Mouse (Mus musculus) C2C12 (cell line): Measurements from ENCODE around the gene Klhdc2.

ENCODE experiments used
- CTCF ChIP-seq: IDR thresholded peaks from one replicate; pipeline ENCODE4 v1.5.1; 2011; ENCODE audit not compliant: control insufficient read depth, insufficient read depth, insufficient read length
- FOSL1 ChIP-seq: IDR thresholded peaks from one replicate; pipeline ENCODE4 v1.8.0; 2011; ENCODE audit warnings: mild to moderate bottlenecking, low read length; ENCODE audit not compliant: poor library complexity, insufficient read depth, severe bottlenecking
- MAX ChIP-seq: IDR thresholded peaks from one replicate; pipeline ENCODE4 v1.6.1; 2011; ENCODE audit warnings: mild to moderate bottlenecking, control low read depth
- MYOG ChIP-seq: IDR thresholded peaks from one replicate; pipeline ENCODE4 v1.6.1; 2011; ENCODE audit not compliant: control insufficient read depth, insufficient read length; ENCODE audit errors: extremely low read depth
- USF1 ChIP-seq: IDR thresholded peaks from one replicate; pipeline ENCODE4 v1.6.1; 2011; ENCODE audit warnings: low read depth, mild to moderate bottlenecking, control low read depth, moderate library complexity

GRCm38 (mm10) chr12:69332147-69332546 lies 35.7 kb downstream of the Klhdc2 start:
- TF ChIP-seq USF1 = no peak
- no peak for TF ChIP-seq CTCF
- TF ChIP-seq MAX = no peak
- no peak for TF ChIP-seq MYOG
- no peak for TF ChIP-seq FOSL1
